Mouse (Mus musculus) heart, embryonic 14.5 days (tissue): ENCODE measurements around the gene Ly6g6d. TPM values are rescaled to one million over a fixed set of nuclear protein-coding genes. Genes with fewer than 3 reads are reported as not detected.

Experiments
- ATAC-seq: fragments of 200-750 bp; cut with Nextera tagmentation; 2 replicates; pipeline ENCODE4 v1.8.0; 2017; ENCODE audit warnings: low read depth, moderate TSS enrichment; ENCODE audit not compliant: insufficient number of reproducible peaks, insufficient read depth, low FRiP score
- H3K27ac ChIP-seq, 2 experiments: fragments of 200-500 bp in 1 of 2; fragments of 300-500 bp in 1 of 2; sonication (generic) in 1 of 2; replicated peaks in 1 of 2; 2 replicates each; pipeline ENCODE4 v1.5.1; 2012 to 2014; ENCODE audit warnings: low read depth in 2 of 2, low read length in 2 of 2, control low read depth in 1 of 2, mild to moderate bottlenecking in 1 of 2, mixed read lengths in 1 of 2; ENCODE audit not compliant: control insufficient read depth in 1 of 2, insufficient read depth in 1 of 2
- H3K27me3 ChIP-seq: fragments of 300-500 bp; sonication (generic); 2 replicates; pipeline ENCODE4 v1.6.1; 2014; ENCODE audit warnings: mild to moderate bottlenecking, low read length, control low read depth; ENCODE audit not compliant: control insufficient read depth, insufficient read depth
- H3K36me3 ChIP-seq: fragments of 300-500 bp; sonication (generic); 2 replicates; pipeline ENCODE4 v1.6.1; 2014; ENCODE audit warnings: mild to moderate bottlenecking, control low read depth, low read length, mixed read lengths; ENCODE audit not compliant: control insufficient read depth, insufficient read depth
- H3K4me1 ChIP-seq, 2 experiments: fragments of 200-500 bp in 1 of 2; fragments of 300-500 bp in 1 of 2; sonication (generic) in 1 of 2; 2 replicates each; pipeline ENCODE4 v1.6.1; 2012 to 2014; ENCODE audit warnings: low read length in 2 of 2, control low read depth in 1 of 2, mixed read lengths in 1 of 2; ENCODE audit not compliant: control insufficient read depth in 2 of 2, insufficient read depth in 2 of 2
- H3K4me2 ChIP-seq: fragments of 300-500 bp; sonication (generic); 2 replicates; pipeline ENCODE4 v1.6.1; 2014; ENCODE audit warnings: mild to moderate bottlenecking, low read length
- H3K4me3 ChIP-seq, 2 experiments: fragments of 200-500 bp in 1 of 2; fragments of 300-500 bp in 1 of 2; sonication (generic) in 1 of 2; 2 replicates each; pipeline ENCODE4 v1.5.1; 2012 to 2014; ENCODE audit warnings: low read length in 2 of 2, mild to moderate bottlenecking in 2 of 2, control low read depth in 1 of 2, low read depth in 1 of 2, moderate library complexity in 1 of 2; ENCODE audit not compliant: control insufficient read depth in 1 of 2, insufficient read depth in 1 of 2
- H3K9ac ChIP-seq: fragments of 300-500 bp; sonication (generic); 2 replicates; pipeline ENCODE4 v1.6.1; 2014; ENCODE audit warnings: mild to moderate bottlenecking, low read length
- H3K9me3 ChIP-seq: fragments of 300-500 bp; sonication (generic); 2 replicates; pipeline ENCODE4 v1.6.1; 2016; ENCODE audit warnings: low read length, control low read depth; ENCODE audit not compliant: control insufficient read depth
- WGBS: fragments of 180-500 bp; shearing (Covaris S2); extraction: QIAGEN DNeasy Blood & Tissue Kit; methylation state at CpG from one replicate; pipeline ENCODE4 v1.1.7; 2014; 5-methylcytosine and 5-hydroxymethylcytosine counted together
- polyA plus RNA-seq: library from polyadenylated mRNA; unstranded; fragments of >200 nt; fragmentation: Nextera tagmentation; extraction: Ambion mirVana; gene quantifications from 2 replicates; pipeline ENCODE4 v1.2.1, GENCODE M21; 2014

Ly6g6d gene
- polyA plus RNA-seq, 1 experiment from 2014 or later = 1.9 TPM

GRCm38 (mm10) chr17:35088151-35088550 is 10.3 kb upstream of the Ly6g6d start:
- H3K27me3 ChIP-seq = no peaks in the 10 kb centered on the region
- no peak overlapping the region for H3K9ac ChIP-seq
- H3K4me1 ChIP-seq = peaks cover 5 to 10% of the 10 kb centered on the region in 2 experiments
- no peaks in the 10 kb centered on the region for H3K9me3 ChIP-seq
- WGBS = 27% methylated on average over 2 of the region's 2 CpGs
- no peak for ATAC-seq
- no peak overlapping the region for H3K4me3 ChIP-seq
- H3K4me2 ChIP-seq = no peak overlapping the region
- peaks cover 21% of the 10 kb centered on the region for H3K36me3 ChIP-seq
- H3K27ac ChIP-seq = no peak overlapping the region

GRCm38 (mm10) chr17:35085208-35085865 is 7.5 kb upstream of the Ly6g6d start, which contains the start of gene Ly6g6f:
Gene Ly6g6f (minus strand): TSS chr17:35085610.
- ATAC-seq = no peak
- Histone ChIP-seq H3K9ac (no peak within 1 kb of the TSS), H3K27ac (no peak within 1 kb of the TSS), H3K4me3 (no peak within 1 kb of the TSS), H3K9me3 (no peaks in the 10 kb centered on the region), H3K27me3 (0 out of 2 replicates have a peak, but pooled peaks cover 4% of the 10 kb centered on the region), H3K4me2 (no peak within 1 kb of the TSS), H3K36me3 (no peaks in the 10 kb centered on the region), H3K4me1 (peaks cover 6 to 8% of the 10 kb centered on the region in 2 experiments)
- WGBS = 54% methylated on average over 7 of the region's 7 CpGs

GRCm38 (mm10) chr17:35083929-35084497 is 6.1 kb upstream of the Ly6g6d start:
- no peaks in the 10 kb centered on the region for H3K9me3 ChIP-seq
- peaks cover 9 to 11% of the 10 kb centered on the region in 2 experiments for H3K4me1 ChIP-seq
- no peak overlapping the region for H3K4me3 ChIP-seq
- no peak overlapping the region for H3K4me2 ChIP-seq
- no peak overlapping the region for H3K27ac ChIP-seq
- WGBS = 62% methylated on average over 3 of the region's 3 CpGs
- no peak for ATAC-seq
- H3K36me3 ChIP-seq = no peaks in the 10 kb centered on the region
- H3K9ac ChIP-seq = no peak overlapping the region
- H3K27me3 ChIP-seq = 0 out of 2 replicates have a peak, but pooled peaks cover 4% of the 10 kb centered on the region

DNA sequence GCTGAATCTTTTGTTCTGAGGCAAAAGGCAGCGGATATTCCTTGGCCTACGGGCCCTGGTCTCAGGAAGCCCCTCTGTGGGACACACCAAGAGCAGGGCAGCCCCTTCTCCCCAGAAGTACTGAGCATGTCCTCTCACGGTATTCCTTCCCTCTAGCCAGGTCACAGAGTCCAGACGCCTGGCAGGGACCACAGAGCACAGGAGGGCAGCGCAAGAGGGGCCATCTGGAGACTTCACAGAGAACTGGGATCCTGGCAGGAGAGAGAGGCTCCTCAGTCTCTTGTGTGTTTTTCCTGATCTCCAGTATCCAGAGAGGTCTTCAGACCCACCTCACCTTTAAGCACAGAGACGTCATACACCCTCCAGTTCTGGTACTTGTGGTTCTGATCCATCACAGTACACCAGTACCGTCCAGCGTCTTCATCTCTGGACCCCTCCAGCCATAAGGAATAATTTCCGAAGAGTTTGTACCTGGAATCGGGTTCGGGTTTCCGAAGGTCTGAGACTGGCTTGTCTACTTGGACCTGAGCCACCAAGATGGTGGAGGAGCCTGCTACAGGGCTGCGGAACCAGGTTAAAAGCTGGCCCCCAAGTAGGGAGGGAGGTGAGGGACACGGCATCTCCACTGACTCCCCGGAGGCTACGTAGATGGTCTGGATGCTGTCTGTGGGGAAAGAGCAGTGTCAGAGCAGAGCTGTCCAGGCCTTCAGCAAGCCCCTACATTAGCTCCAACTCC is 5.1 kb upstream of the Ly6g6d start:
- peaks cover 9 to 11% of the 10 kb centered on the region in 2 experiments for H3K4me1 ChIP-seq
- H3K9ac ChIP-seq = no peak overlapping the region
- no peak for ATAC-seq
- H3K36me3 ChIP-seq = no peaks in the 10 kb centered on the region
- H3K27ac ChIP-seq = no peak overlapping the region
- H3K4me3 ChIP-seq = no peak overlapping the region
- 0 out of 2 replicates have a peak, but pooled peaks cover 4% of the 10 kb centered on the region for H3K27me3 ChIP-seq
- H3K9me3 ChIP-seq = no peaks in the 10 kb centered on the region
- 76% methylated on average over 16 of the region's 16 CpGs for WGBS
- no peak overlapping the region for H3K4me2 ChIP-seq

GRCm38 (mm10) chr17:35080710-35081109 is 2.8 kb upstream of the Ly6g6d start:
- no peak for ATAC-seq
- 87% methylated on average over 4 of the region's 4 CpGs for WGBS
- H3K4me3 ChIP-seq = no peak overlapping the region

DNA sequence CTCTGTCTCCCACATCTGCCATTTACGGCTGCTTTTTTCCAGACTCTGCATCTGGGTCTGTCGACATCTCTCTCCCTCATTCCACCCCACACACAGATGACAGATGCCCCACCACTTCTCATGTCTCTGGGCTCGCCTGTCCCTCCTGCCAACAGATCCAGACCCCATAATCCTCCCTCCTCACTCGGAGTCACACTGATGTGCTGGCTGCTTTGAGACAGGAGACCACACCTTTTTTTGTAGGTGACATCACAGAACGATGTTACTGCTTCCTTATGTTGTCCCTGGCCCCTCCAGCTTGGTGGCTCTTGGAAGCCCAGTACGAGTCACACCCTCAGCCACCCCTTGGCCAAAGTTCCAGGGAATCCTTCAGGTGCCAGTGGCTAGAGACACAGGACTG is 2.4 kb upstream of the Ly6g6d start:
- ATAC-seq = no peak
- H3K4me2 ChIP-seq = peak overlapping the region; percentile 56

More at GRCm38 (mm10) chr17:35080710-35081109, 2.8 kb upstream of the Ly6g6d start:
- no peaks in the 10 kb centered on the region for H3K36me3 ChIP-seq
- no peaks in the 10 kb centered on the region for H3K9me3 ChIP-seq
- H3K9ac ChIP-seq = peak overlapping the region; percentile 40; the same call in 1 of the 2 replicates
- peaks cover 15 to 20% of the 10 kb centered on the region in 2 experiments for H3K4me1 ChIP-seq
- H3K27ac ChIP-seq = no peak overlapping the region
- 0 out of 2 replicates have a peak, but pooled peaks cover 4% of the 10 kb centered on the region for H3K27me3 ChIP-seq
- no peak overlapping the region for H3K4me2 ChIP-seq

DNA sequence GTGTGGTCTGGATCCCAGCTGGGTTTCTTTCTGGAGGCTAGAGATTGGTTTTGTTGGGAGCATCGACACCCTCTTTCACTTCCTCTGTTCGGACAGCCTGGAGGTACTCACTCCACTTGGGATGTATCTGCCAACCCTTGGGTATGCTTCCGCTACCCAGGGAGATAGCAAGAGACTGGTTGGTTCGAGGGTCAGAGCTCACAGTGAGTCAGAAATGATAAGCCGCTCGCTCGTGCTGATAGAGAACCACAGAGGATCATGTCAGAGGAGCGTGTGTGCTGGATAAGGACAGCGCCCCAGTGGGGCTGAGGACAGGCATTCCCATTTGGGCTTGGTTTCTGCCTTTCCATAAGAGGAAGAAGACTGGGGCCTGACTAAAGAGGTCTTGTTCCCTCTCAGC is 1.9 kb upstream of the Ly6g6d start:
- 2% methylated on average over 9 of the region's 9 CpGs for WGBS

More for the DNA sequence above, 2.4 kb upstream of the Ly6g6d start:
- H3K36me3 ChIP-seq = no peaks in the 10 kb centered on the region
- H3K9me3 ChIP-seq = no peaks in the 10 kb centered on the region
- H3K27ac ChIP-seq = 0 out of 4 replicates have a peak overlapping the region, but pooled peaks of 1 of the 2 experiments have one; percentile 1
- 0 out of 2 replicates have a peak, but pooled peaks cover 4% of the 10 kb centered on the region for H3K27me3 ChIP-seq
- peak overlapping the region; percentile 40; the same call in 1 of the 2 replicates for H3K9ac ChIP-seq
- no peak overlapping the region for H3K4me3 ChIP-seq
- peaks cover 15 to 20% of the 10 kb centered on the region in 2 experiments for H3K4me1 ChIP-seq
- WGBS = 27% methylated on average over 6 of the region's 6 CpGs

More for the DNA sequence above, 1.9 kb upstream of the Ly6g6d start:
- Histone ChIP-seq H3K4me1 (peaks cover 15 to 20% of the 10 kb centered on the region in 2 experiments), H3K4me3 (peak overlapping the region; percentile 8 to 16; a peak in 2 of 4 replicates), H3K36me3 (no peaks in the 10 kb centered on the region), H3K9ac (peak overlapping the region; percentile 40; the same call in 1 of the 2 replicates), H3K27me3 (0 out of 2 replicates have a peak, but pooled peaks cover 4% of the 10 kb centered on the region), H3K9me3 (no peaks in the 10 kb centered on the region), H3K27ac (0 out of 4 replicates have a peak overlapping the region, but pooled peaks of 1 of the 2 experiments have one; percentile 1), H3K4me2 (peak overlapping the region; percentile 56)
- 0 out of 2 replicates have a peak, but pooled peaks have one; percentile 12 for ATAC-seq
